Mouse (Mus musculus) heart, embryonic 16.5 days (tissue): ENCODE results near the gene Eef1a1. TPM values are rescaled to one million over a fixed set of nuclear protein-coding genes. Genes with fewer than 3 reads are reported as not detected.
A peak's percentile ranks its signal among the peaks of the same experiment; 100 is the strongest.

Experiments
- ATAC-seq: fragments of 200-750 bp; cut with Nextera tagmentation; replicated peaks from 2 replicates; pipeline ENCODE4 v1.8.0; 2017; ENCODE audit warnings: moderate number of reproducible peaks; ENCODE audit not compliant: insufficient read depth, low FRiP score; ENCODE audit errors: extremely low read depth
- H3K27ac ChIP-seq: fragments of 300-500 bp; sonication (generic); 2 replicates; pipeline ENCODE4 v1.5.1; 2014; ENCODE audit warnings: mild to moderate bottlenecking, low read length, control low read depth, moderate library complexity
- H3K27me3 ChIP-seq: fragments of 300-500 bp; sonication (generic); 2 replicates; pipeline ENCODE4 v1.6.1; 2014; ENCODE audit warnings: low read length, mixed read lengths; ENCODE audit not compliant: control insufficient read depth, insufficient read depth
- H3K36me3 ChIP-seq: fragments of 300-500 bp; sonication (generic); 2 replicates; pipeline ENCODE4 v1.6.1; 2014; ENCODE audit not compliant: control insufficient read depth, insufficient read depth
- H3K4me1 ChIP-seq: fragments of 300-500 bp; sonication (generic); 2 replicates; pipeline ENCODE4 v1.6.1; 2014; ENCODE audit warnings: low read length, mixed read lengths; ENCODE audit not compliant: control insufficient read depth, insufficient read depth
- H3K4me2 ChIP-seq: fragments of 300-500 bp; sonication (generic); 2 replicates; pipeline ENCODE4 v1.6.1; 2014; ENCODE audit warnings: low read depth, mild to moderate bottlenecking, control low read depth, low read length
- H3K4me3 ChIP-seq: fragments of 300-500 bp; sonication (generic); 2 replicates; pipeline ENCODE4 v1.5.1; 2014; ENCODE audit warnings: mild to moderate bottlenecking, control low read depth, low read length
- H3K9ac ChIP-seq: fragments of 300-500 bp; sonication (generic); 2 replicates; pipeline ENCODE4 v1.6.1; 2014; ENCODE audit warnings: low read length, control low read depth
- H3K9me3 ChIP-seq: fragments of 300-500 bp; sonication (generic); replicated peaks from 2 replicates; pipeline ENCODE4 v1.6.1; 2016; ENCODE audit warnings: low read length; ENCODE audit not compliant: control insufficient read depth
- WGBS: fragments of 180-500 bp; shearing (Covaris S2); extraction: QIAGEN DNeasy Blood & Tissue Kit; methylation state at CpG from one replicate; pipeline ENCODE4 v1.1.7; 2014; 5-methylcytosine and 5-hydroxymethylcytosine counted together
- polyA plus RNA-seq: library from polyadenylated mRNA; unstranded; fragments of >200 nt; fragmentation: Nextera tagmentation; extraction: Ambion mirVana; gene quantifications from 2 replicates; pipeline ENCODE4 v1.2.1, GENCODE M21; 2015

Eef1a1 gene
- polyA plus RNA-seq, 1 experiment from 2014 or later, result 3,297 TPM

GRCm38 (mm10) chr9:78450404-78450803 lies 38.5 kb downstream of the Eef1a1 start:
- H3K4me2 ChIP-seq, result no peak overlapping the region
- peaks cover 24% of the 10 kb centered on the region for H3K36me3 ChIP-seq
- 78% methylated on average over 5 of the region's 5 CpGs for WGBS
- no peak overlapping the region for H3K27ac ChIP-seq
- ATAC-seq, result no peak
- H3K4me3 ChIP-seq, result no peak overlapping the region
- peaks cover 6% of the 10 kb centered on the region for H3K27me3 ChIP-seq
- peaks cover 7% of the 10 kb centered on the region for H3K4me1 ChIP-seq
- H3K9me3 ChIP-seq, result no peaks in the 10 kb centered on the region
- H3K9ac ChIP-seq, result no peak overlapping the region

DNA sequence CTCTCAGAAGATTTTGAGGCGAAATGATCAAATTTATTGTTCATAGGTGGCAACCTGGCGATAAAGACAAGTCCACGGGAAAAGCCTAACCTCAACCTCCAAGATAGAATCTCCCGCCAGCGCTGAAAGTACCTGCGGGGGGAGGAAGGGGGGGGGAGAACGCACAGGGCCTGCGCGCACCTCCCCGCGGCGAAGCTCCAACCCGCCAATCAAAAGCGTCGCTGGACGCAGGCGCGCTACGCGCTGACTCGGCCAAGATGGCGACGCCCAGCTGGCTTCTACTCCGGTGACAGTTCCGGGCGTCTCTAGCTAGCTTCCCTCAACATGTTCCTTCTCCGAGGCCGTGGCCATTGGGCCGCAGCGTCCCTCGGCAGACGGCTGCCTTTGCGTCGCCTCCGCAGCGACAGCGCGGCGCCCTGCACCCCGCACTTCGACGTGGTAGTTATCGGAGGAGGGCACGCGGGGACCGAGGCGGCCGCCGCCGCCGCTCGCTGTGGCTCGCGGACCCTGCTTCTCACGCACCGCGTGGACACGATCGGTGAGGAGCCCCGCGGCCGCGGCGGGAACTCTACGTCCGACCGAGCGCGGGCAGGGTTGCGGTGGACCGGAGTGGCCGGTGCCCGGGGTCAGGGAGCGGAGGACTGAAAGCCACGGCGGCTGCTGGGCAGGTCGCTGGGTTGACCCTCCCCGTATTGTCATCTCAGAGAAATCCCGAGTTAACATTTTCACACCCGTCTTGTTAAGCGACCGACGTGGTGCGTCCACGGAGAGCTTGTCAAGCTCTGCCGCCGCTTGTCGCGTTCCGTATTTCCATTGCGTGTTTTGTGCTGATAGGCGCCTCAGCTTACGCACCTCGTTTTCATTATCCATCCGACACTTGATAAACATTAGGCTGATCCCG lies 40.7 kb downstream of the Eef1a1 start, which contains the start of the genes Mto1 and Gm17324:
Gene Mto1, plus strand, starts transcription at position 236 of the 901 bp plus-strand sequence.
Gene Gm17324, minus strand, starts transcription at position 814 of the 901 bp plus-strand sequence.
- under 1% methylated on average over 95 of the region's 96 CpGs for WGBS
- peak within 1 kb of the TSS; percentile 99 for H3K4me3 ChIP-seq

GRCm38 (mm10) chr9:78447606-78447972 lies 41.4 kb downstream of the Eef1a1 start:
- 0 out of 2 replicates have a peak, but pooled peaks have one; percentile 4 for ATAC-seq
- peaks cover 8% of the 10 kb centered on the region; the same call in 1 of the 2 replicates for H3K36me3 ChIP-seq
- H3K9me3 ChIP-seq, result no peaks in the 10 kb centered on the region
- whole genome bisulfite sequencing, result 28% methylated on average over 9 of the region's 9 CpGs
- no peak overlapping the region for H3K27ac ChIP-seq
- peak overlapping the region; percentile 99 for H3K4me3 ChIP-seq
- peak overlapping the region; percentile 95 for H3K9ac ChIP-seq
- H3K4me1 ChIP-seq, result peaks cover 10% of the 10 kb centered on the region
- peak overlapping the region; percentile 87 for H3K4me2 ChIP-seq
- peaks cover 21% of the 10 kb centered on the region for H3K27me3 ChIP-seq

More for the DNA sequence above, 40.7 kb downstream of the Eef1a1 start, which contains the start of the genes Mto1 and Gm17324:
- ATAC-seq, result peak; percentile 91
- Histone ChIP-seq H3K27ac (peak within 1 kb of the TSS; percentile 96), H3K9me3 (no peaks in the 10 kb centered on the region), H3K4me2 (peak within 1 kb of the TSS; percentile 87), H3K27me3 (peaks cover 18% of the 10 kb centered on the region), H3K36me3 (peaks cover 13% of the 10 kb centered on the region), H3K4me1 (peaks cover 7% of the 10 kb centered on the region), H3K9ac (peak within 1 kb of the TSS; percentile 95)

GRCm38 (mm10) chr9:78442579-78443392 lies 46.2 kb downstream of the Eef1a1 start, which contains the start of gene Cgas:
Cgas (minus strand) TSS chr9:78443237.
- peaks cover 38% of the 10 kb centered on the region for H3K27me3 ChIP-seq
- H3K9me3 ChIP-seq, result no peaks in the 10 kb centered on the region
- ATAC-seq, result peak; percentile 47
- peak within 1 kb of the TSS; percentile 66 for H3K4me3 ChIP-seq
- no peak within 1 kb of the TSS for H3K27ac ChIP-seq
- peak within 1 kb of the TSS; percentile 93 for H3K4me2 ChIP-seq
- under 1% methylated on average over 81 of the region's 81 CpGs for WGBS
- no peaks in the 10 kb centered on the region for H3K36me3 ChIP-seq
- H3K4me1 ChIP-seq, result 0 out of 2 replicates have a peak, but pooled peaks cover 3% of the 10 kb centered on the region
- H3K9ac ChIP-seq, result peak within 1 kb of the TSS; percentile 75

DNA sequence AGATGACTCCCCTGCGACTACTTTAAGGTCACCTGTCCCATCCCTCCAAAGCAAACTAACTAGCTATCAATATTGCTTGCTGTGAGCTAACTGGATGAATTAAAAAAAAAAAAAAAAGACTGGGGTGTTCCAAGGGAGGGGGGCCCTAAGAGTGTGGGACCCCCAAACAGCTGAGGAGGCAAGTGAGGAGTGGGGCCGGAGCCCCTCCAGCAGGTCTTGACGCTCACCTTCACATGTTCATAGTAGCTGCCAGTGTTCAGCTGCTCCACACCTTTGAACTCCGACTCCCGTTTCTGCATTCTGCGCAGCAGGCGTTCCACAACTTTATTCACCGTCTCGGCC lies 46.7 kb downstream of the Eef1a1 start:
- peak overlapping the region; percentile 75 for H3K9ac ChIP-seq
- H3K4me2 ChIP-seq, result peak overlapping the region; percentile 93
- no peak for ATAC-seq
- H3K27ac ChIP-seq, result no peak overlapping the region
- H3K4me1 ChIP-seq, result 0 out of 2 replicates have a peak, but pooled peaks cover 3% of the 10 kb centered on the region
- no peaks in the 10 kb centered on the region for H3K36me3 ChIP-seq
- WGBS, result 3% methylated on average over 9 of the region's 9 CpGs
- no peaks in the 10 kb centered on the region for H3K9me3 ChIP-seq
- H3K4me3 ChIP-seq, result peak overlapping the region; percentile 66
- peaks cover 38% of the 10 kb centered on the region for H3K27me3 ChIP-seq

GRCm38 (mm10) chr9:78439426-78439825 lies 49.5 kb downstream of the Eef1a1 start:
- H3K36me3 ChIP-seq, result no peaks in the 10 kb centered on the region
- 0 out of 2 replicates have a peak, but pooled peaks cover 3% of the 10 kb centered on the region for H3K4me1 ChIP-seq
- no peak overlapping the region for H3K9ac ChIP-seq
- no peak overlapping the region for H3K4me3 ChIP-seq
- 69% methylated on average over 5 of the region's 5 CpGs for WGBS
- no peak overlapping the region for H3K27ac ChIP-seq
- ATAC-seq, result no peak
- H3K4me2 ChIP-seq, result no peak overlapping the region
- H3K27me3 ChIP-seq, result peaks cover 26% of the 10 kb centered on the region
- H3K9me3 ChIP-seq, result no peaks in the 10 kb centered on the region

DNA sequence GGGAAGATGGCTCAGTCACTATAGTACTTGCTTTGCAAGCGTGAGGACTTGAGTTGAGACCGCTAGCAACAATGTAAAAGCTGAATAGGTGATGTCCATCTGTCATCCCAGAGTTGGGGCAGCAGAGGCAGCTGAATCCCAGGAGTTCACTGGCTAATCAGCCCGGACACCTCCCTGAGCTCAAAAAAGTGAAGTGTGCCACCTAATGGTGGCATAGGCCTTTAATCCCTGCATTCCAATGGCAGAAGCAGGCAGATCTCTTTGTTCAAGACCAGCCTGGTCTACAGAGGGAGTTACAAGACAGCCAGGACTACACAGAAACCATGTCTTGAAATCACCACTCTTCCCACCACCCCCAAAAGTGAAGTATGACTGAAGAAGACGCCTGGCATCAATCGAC lies 56.5 kb downstream of the Eef1a1 start:
- Histone ChIP-seq H3K4me1 (0 out of 2 replicates have a peak, but pooled peaks cover 2% of the 10 kb centered on the region), H3K9me3 (no peaks in the 10 kb centered on the region), H3K36me3 (no peaks in the 10 kb centered on the region), H3K4me3 (no peak overlapping the region), H3K9ac (no peak overlapping the region), H3K4me2 (no peak overlapping the region), H3K27ac (no peak overlapping the region), H3K27me3 (peaks cover 2% of the 10 kb centered on the region; the same call in 1 of the 2 replicates)
- ATAC-seq, result no peak
- 87% methylated on average over 5 of the region's 5 CpGs for WGBS

- H3K4me1 ChIP-seq, result 0 out of 2 replicates have a peak, but pooled peaks cover 2% of the 10 kb centered on the region
- H3K4me3 ChIP-seq, result no peak overlapping the region
- no peaks in the 10 kb centered on the region for H3K36me3 ChIP-seq
- H3K4me2 ChIP-seq, result no peak overlapping the region
- no peak overlapping the region for H3K9ac ChIP-seq
- WGBS, result 78% methylated on average over 6 of the region's 6 CpGs
- no peaks in the 10 kb centered on the region for H3K9me3 ChIP-seq
- ATAC-seq, result no peak
- H3K27me3 ChIP-seq, result peaks cover 2% of the 10 kb centered on the region; the same call in 1 of the 2 replicates
- H3K27ac ChIP-seq, result no peak overlapping the region
Measured at GRCm38 (mm10) chr9:78430486-78430885, 58.5 kb downstream of the Eef1a1 start.
